Mouse (Mus musculus): Measurements from ENCODE around the gene Ptgir. TPM values are rescaled to one million over a fixed set of nuclear protein-coding genes. Genes with fewer than 3 reads are reported as not detected.

The Ptgir gene
- polyA plus RNA-seq, 1 experiment = 0.08 TPM

DNA sequence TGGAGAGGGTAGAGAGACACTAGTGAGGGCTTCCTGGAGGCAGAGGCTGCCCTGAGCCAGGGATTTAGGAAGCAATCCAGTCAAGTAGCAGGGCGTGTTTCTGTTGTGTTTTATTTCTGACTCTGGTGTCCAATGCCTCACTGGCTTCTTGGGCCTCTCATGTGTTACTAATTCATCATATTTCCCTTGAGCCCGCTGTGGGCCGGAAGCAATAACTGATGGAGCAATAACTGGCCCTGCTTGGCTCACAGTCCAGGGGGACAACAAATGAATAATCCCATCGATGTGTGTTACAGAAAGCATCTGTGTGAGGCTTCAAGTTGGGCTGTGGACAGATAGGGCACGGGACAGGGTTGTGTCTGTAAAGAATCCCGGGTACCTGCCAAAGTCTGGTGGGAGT, 6.1 kb downstream of the Ptgir start:
- Histone ChIP-seq H3K4me3 (ENCODE audit: insufficient read depth, low read length) (no peak overlapping the region), H3K4me1 (ENCODE audit: control insufficient read depth, insufficient read depth, low read length) (0 out of 2 replicates have a peak, but pooled peaks cover 2% of the 10 kb centered on the region), H3K27ac (ENCODE audit: insufficient read depth, low read length) (no peak overlapping the region)
- TF ChIP-seq CTCF (IDR thresholded peaks at IDR 0.05; ENCODE audit: extremely low read depth, insufficient read depth, low read length) (no peak), POLR2A (IDR thresholded peaks at IDR 0.05; ENCODE audit: extremely low read depth, insufficient read depth, low read length) (no peak)

DNA sequence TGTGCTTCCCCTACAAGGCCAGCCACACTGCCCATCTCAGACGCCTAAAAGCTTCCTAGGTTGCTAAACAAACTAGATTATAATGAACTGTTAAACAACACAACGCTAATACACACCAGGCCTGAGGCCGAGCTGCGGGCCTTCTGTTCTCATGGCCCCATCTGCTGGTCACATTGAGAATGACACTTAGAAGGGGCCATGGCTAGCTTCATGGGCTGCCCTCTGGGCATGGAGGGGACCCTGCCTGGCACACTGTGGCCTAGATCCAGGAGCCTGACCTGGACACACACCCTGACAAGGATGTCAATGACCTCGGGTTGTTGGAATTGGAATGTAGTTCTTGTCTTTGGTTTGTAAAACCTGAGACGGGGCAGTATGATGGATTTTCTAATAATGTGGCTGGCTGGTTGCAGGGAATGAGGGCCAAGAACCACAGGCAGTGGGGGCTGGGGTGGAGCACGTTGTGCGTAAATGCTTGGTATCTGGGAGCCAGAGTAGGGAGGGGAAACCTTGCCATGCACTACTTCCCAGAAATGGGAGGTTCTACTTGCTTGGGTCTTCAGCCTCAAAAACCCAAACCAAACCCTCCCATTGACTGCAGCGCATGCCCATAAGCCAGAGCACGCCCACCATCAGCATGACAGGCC, 7.6 kb downstream of the Ptgir start:
- no peak overlapping the region for H3K27ac ChIP-seq (ENCODE audit: insufficient read depth, low read length)
- no peak overlapping the region for H3K4me3 ChIP-seq (ENCODE audit: insufficient read depth, low read length)
- no peak for TF ChIP-seq POLR2A (IDR thresholded peaks at IDR 0.05; ENCODE audit: extremely low read depth, insufficient read depth, low read length)
- peak; percentile 81 for TF ChIP-seq CTCF (IDR thresholded peaks at IDR 0.05; ENCODE audit: extremely low read depth, insufficient read depth, low read length)
- H3K4me1 ChIP-seq (ENCODE audit: control insufficient read depth, insufficient read depth, low read length) = peaks cover 12% of the 10 kb centered on the region

DNA sequence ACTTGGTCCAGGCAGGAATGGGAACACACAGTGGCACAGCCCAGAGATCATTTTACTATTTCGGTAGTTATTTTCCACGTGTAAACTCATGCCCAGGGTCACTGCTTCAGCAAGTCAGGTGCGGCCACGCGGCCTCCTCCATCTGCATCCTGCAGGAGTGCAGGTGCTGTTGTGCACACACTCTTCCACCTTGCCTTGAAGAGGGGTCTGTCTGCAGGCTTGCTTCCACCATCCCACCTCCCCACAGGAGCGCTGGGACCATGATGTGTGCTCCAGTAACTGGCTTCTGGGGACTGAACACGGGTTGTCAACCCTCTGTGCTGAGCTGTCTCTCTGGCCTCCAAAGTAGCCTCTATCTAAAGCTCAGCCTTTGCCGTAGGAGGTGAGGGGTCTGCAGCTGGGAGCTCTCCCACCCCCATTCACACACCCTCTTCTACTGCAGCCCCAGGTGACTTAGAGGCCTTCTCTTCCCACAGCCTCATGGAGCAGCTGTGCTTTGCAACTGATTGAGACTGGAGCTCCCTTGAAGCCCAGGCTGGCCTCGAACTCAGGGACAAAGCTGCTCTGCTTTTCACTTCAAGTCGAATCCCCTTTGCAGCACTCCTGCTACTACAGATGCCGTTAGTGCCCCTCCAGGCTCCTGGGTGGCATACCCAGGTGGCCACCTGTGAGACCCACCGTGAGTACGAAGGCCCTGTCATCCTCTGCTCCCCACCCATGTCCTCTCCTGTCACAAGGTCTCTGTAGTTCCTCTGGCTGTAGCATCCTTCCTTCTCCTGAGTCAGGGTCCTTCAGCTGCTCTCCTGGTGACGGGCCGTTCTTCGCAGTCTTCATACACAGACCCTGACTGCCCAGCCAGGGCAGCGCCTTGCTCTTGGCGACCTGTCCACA, 8.4 kb downstream of the Ptgir start:
- TF ChIP-seq CTCF (IDR thresholded peaks at IDR 0.05; ENCODE audit: extremely low read depth, insufficient read depth, low read length) (no peak), POLR2A (IDR thresholded peaks at IDR 0.05; ENCODE audit: extremely low read depth, insufficient read depth, low read length) (peak; percentile 26; the same call in 1 of the 2 replicates)
- Histone ChIP-seq H3K4me3 (ENCODE audit: insufficient read depth, low read length) (no peak overlapping the region), H3K27ac (ENCODE audit: insufficient read depth, low read length) (no peak overlapping the region), H3K4me1 (ENCODE audit: control insufficient read depth, insufficient read depth, low read length) (peaks cover 15% of the 10 kb centered on the region)

DNA sequence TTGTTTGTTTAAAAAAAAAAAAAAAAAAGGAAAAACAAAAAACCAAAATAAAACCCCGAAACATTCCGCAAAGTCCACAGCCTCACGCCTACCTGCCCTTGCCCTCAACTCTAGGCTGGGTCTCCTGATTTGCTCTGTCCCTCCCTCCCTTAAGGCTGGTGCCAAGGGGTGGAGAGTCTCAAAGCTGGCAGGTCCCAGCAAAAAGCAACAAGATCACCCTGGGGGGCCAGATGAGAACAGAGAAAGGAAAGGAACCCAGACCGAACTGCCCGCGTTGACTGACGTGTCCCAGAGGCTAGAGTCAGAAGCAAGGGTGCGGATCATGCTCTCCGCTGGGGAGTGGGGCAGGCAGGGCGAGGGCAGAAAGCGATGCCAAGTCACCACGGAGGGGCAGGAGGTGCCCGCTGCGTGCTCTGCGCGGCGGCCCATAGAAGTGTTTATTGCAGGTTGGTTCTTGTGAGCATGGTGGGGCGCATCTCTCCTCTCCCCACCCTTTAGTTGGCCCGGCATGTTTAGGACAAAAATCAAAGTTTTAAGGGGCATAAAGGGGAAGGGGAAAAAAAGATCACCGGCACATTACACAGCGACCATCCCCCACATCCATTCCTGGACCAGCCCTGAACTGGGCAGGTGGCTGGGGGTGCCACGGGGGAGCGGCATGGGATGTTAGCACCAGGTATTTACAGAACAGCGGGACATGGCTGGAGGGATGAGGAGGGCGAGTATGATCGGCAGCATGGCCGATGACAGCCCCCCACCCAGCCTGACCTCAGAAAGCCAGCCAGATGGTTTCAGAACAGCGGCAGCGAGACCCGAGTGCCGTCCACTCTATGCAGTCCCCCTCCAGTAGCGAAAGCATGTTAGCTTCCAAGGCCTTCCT, 9.4 kb downstream of the Ptgir start:
- peaks cover 18% of the 10 kb centered on the region for H3K4me1 ChIP-seq (ENCODE audit: control insufficient read depth, insufficient read depth, low read length)
- H3K4me3 ChIP-seq (ENCODE audit: insufficient read depth, low read length) = no peak overlapping the region
- TF ChIP-seq CTCF (IDR thresholded peaks at IDR 0.05; ENCODE audit: extremely low read depth, insufficient read depth, low read length) (no peak), POLR2A (IDR thresholded peaks at IDR 0.05; ENCODE audit: extremely low read depth, insufficient read depth, low read length) (no peak)
- H3K27ac ChIP-seq (ENCODE audit: insufficient read depth, low read length) = no peak overlapping the region

DNA sequence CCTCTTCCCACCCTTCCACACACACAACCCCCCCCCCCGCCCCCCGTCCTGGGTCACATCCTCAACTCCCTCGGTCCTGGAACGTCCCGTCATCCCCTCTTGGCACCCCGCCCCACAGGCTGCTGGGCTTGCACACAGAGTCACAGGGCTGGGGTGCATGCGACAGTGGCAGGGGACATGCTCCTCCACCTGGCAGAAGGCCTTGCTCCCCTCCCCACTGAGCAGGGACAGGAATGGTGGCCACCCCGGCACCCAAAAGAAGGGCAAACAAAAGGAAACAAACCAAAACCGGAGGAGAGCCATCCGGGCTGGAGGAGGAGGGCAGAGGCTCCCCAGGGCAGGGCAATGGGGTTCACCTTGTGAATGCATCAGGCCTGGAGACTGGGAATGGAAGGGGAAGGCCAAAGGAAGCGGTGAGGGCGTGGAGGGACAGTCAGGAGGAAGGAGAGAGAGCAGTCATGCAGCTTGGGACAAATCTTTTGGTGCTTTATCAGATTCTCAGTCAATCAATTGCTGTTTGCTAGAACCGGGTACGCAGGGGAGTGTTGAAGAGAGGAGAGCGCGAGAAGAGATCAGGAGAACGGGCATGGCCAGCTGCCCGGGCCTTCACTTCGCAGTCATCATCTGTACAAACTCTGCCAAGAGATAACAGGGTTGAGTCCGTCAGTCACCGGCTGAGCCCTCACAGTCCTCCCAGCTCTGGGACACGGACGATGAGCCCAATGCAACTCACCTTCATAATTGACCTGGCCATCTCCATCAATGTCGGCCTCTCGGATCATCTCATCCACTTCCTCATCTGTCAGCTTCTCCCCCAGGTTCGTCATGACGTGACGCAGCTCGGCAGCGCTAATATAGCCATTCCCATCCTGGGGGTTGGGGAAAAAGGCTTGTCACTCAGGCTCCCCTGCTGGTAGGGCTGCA, 10.3 kb downstream of the Ptgir start:
- H3K4me3 ChIP-seq (ENCODE audit: insufficient read depth, low read length) = no peak overlapping the region
- TF ChIP-seq POLR2A (IDR thresholded peaks at IDR 0.05; ENCODE audit: extremely low read depth, insufficient read depth, low read length) (no peak), CTCF (IDR thresholded peaks at IDR 0.05; ENCODE audit: extremely low read depth, insufficient read depth, low read length) (no peak)
- peaks cover 18% of the 10 kb centered on the region for H3K4me1 ChIP-seq (ENCODE audit: control insufficient read depth, insufficient read depth, low read length)
- H3K27ac ChIP-seq (ENCODE audit: insufficient read depth, low read length) = no peak overlapping the region

DNA sequence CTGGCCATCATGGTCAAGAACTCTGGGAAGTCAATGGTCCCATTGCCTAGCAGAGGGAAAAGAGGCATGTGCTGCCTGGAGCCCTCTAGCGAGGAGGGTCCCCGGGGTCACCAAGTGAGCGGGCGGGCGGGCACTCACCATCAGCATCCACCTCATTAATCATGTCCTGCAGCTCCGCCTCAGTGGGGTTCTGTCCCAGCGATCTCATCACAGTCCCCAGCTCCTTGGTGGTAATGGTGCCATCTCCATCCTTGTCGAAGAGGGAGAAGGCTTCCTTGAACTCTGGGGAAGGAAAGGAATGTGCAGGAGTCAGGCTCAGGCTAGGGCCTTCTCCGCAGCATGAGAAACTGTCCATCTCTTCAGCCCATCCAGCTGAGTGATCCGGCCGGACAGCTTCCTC, 11.2 kb downstream of the Ptgir start:
- H3K27ac ChIP-seq (ENCODE audit: insufficient read depth, low read length) = peak overlapping the region; percentile 52

DNA sequence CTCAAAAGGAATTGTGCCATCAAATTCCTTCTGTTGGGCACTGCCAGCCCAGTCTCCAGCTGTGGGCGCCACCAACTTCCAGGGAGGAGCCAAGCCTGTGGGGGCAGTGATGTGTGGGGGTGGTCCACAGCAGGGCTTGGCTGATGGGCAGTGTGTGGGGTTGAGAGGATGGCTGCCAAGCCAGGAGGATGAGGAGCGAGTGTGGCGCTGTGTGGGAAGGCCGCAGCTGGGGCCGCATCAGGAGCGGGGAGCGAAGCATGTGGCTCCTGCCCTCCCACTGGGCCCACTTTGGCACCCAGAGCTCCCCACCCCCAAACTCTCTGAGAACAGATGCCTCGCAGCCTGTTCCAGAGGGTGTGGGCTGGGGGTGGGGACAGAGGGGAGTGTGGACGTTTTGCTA, 11.7 kb downstream of the Ptgir start:
- H3K4me1 ChIP-seq (ENCODE audit: control insufficient read depth, insufficient read depth, low read length) = peaks cover 18% of the 10 kb centered on the region
- H3K4me3 ChIP-seq (ENCODE audit: insufficient read depth, low read length) = no peak overlapping the region
- H3K27ac ChIP-seq (ENCODE audit: insufficient read depth, low read length) = peak overlapping the region; percentile 52
- TF ChIP-seq POLR2A (IDR thresholded peaks at IDR 0.05; ENCODE audit: extremely low read depth, insufficient read depth, low read length) (0 out of 2 replicates have a peak, but pooled peaks have one; percentile 2), CTCF (IDR thresholded peaks at IDR 0.05; ENCODE audit: extremely low read depth, insufficient read depth, low read length) (no peak)

More for the DNA sequence above, 11.2 kb downstream of the Ptgir start:
- peaks cover 18% of the 10 kb centered on the region for H3K4me1 ChIP-seq (ENCODE audit: control insufficient read depth, insufficient read depth, low read length)
- TF ChIP-seq POLR2A (IDR thresholded peaks at IDR 0.05; ENCODE audit: extremely low read depth, insufficient read depth, low read length) = no peak
- no peak for TF ChIP-seq CTCF (IDR thresholded peaks at IDR 0.05; ENCODE audit: extremely low read depth, insufficient read depth, low read length)
- no peak overlapping the region for H3K4me3 ChIP-seq (ENCODE audit: insufficient read depth, low read length)

DNA sequence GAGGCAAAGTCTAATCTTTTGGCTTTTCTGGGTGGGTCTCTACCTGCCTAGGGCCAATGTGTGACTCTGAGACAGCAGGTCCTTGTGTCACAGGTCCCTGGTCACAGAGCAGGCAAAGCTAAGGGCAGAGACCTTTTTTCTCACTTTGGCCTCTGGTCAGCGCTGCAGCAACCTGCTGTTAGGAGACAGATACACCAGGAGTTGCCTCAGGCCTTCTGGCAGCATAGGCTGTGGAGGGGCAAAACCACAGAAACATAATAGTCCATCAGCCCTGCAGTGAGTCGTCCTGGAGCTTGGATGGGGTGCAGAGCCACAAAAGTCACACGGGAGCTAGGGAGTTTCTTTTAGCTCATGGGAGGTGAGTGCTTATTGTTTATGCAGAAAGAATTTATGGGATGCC, 12.4 kb downstream of the Ptgir start:
- H3K4me1 ChIP-seq (ENCODE audit: control insufficient read depth, insufficient read depth, low read length) = peaks cover 18% of the 10 kb centered on the region
- no peak overlapping the region for H3K4me3 ChIP-seq (ENCODE audit: insufficient read depth, low read length)
- no peak for TF ChIP-seq CTCF (IDR thresholded peaks at IDR 0.05; ENCODE audit: extremely low read depth, insufficient read depth, low read length)
- TF ChIP-seq POLR2A (IDR thresholded peaks at IDR 0.05; ENCODE audit: extremely low read depth, insufficient read depth, low read length) = no peak
- H3K27ac ChIP-seq (ENCODE audit: insufficient read depth, low read length) = peak overlapping the region; percentile 20; the same call in 1 of the 2 replicates

Data from cortical plate, adult 2 months (tissue).